Mouse (Mus musculus): ENCODE results near the gene Gm45234. TPM values are rescaled to one million over a fixed set of nuclear protein-coding genes. Genes with fewer than 3 reads are reported as not detected.
A peak's percentile ranks its signal among the peaks of the same experiment; 100 is the strongest.

The Gm45234 gene
- total RNA-seq, 1 experiment from 2014 or later = not detected

- ATAC-seq (ENCODE audit: extremely low read depth, insufficient number of reproducible peaks, low FRiP score, poor library complexity, severe bottlenecking) = peak; percentile 55; the same call in 1 of the 2 replicates
Measured at GRCm38 (mm10) chr6:124694166-124694955, 61.5 kb downstream of the Gm45234 start.

DNA sequence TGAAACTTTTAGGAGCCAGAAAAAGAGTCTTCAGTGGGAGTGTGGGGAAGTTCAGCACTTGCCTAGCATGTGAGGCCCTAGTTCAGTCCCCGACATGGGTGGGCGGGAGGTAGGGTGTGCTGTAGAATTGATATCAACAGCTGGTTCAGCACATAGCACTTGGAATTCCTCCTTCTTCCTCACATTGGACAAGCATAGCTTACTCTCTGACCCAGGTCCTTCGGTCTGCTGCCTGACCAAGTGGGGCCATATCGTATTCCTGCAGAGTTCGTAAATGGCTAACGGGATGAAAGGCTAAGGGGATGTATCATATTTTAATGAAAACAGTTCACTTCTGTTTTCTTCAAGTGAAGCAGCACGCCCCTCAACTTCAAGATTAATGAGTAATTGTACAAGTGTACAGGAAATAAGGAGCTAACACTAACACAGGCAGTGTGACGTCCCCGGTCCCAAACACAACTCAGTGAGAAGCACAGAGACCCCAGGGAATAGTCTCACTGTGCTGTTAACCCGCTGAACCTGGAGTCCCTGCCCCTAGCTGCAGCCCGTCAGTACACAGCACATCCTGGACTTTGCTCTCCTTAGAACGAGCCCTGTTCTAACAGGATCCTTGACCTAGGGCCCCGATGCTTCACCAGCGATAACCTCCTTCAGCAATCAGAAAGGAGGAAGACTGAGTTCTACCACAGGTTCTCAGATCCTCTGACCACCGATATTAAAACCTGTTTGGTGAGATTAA lies 62.4 kb downstream of the Gm45234 start:
- no peak for ATAC-seq (ENCODE audit: extremely low read depth, insufficient number of reproducible peaks, low FRiP score, poor library complexity, severe bottlenecking)

- no peak for ATAC-seq (ENCODE audit: extremely low read depth, insufficient number of reproducible peaks, low FRiP score, poor library complexity, severe bottlenecking)
Measured at GRCm38 (mm10) chr6:124690517-124690916, 65.3 kb downstream of the Gm45234 start.

Other genes with a start within 250 kb of the Gm45234 start
- gene C1ra, start 243.6 kb downstream of the Gm45234 start, total RNA-seq (2017) = 0.49 and 0.58 TPM in 2 replicates
- not detected in 2 replicates for gene C1s1, start 213.7 kb downstream of the Gm45234 start, total RNA-seq (2017)
- gene C1rb, start 185.7 kb downstream of the Gm45234 start, total RNA-seq (2017) = not detected in 2 replicates
- not detected in 2 replicates for gene C1s2, start 119.9 kb downstream of the Gm45234 start, total RNA-seq (2017)
- gene Lpcat3, start 93.0 kb downstream of the Gm45234 start, total RNA-seq (2017) = 21.4 and 26.5 TPM in 2 replicates
- 89.3 and 107 TPM in 2 replicates for gene Emg1, start 43.8 kb downstream of the Gm45234 start, total RNA-seq (2017)
- gene Phb2, start 43.7 kb downstream of the Gm45234 start, total RNA-seq (2017) = 110 and 117 TPM in 2 replicates
- gene Ptpn6, start 17.3 kb downstream of the Gm45234 start, total RNA-seq (2017) = 1,943 and 2,202 TPM in 2 replicates
- gene Grcc10, start 14.6 kb downstream of the Gm45234 start, total RNA-seq (2017) = 161 and 171 TPM in 2 replicates
- gene Atn1, start 503 bp upstream of the Gm45234 start, total RNA-seq (2017) = 6.5 and 11.6 TPM in 2 replicates
- gene Eno2, start 13.7 kb upstream of the Gm45234 start, total RNA-seq (2017) = not detected in 2 replicates
- 6.8 and 7.9 TPM in 2 replicates for gene Lrrc23, start 23.7 kb upstream of the Gm45234 start, total RNA-seq (2017)
- 10.5 and 10.9 TPM in 2 replicates for gene Spsb2, start 52.6 kb upstream of the Gm45234 start, total RNA-seq (2017)
- 43.0 and 64.8 TPM in 2 replicates for gene Tpi1, start 58.3 kb upstream of the Gm45234 start, total RNA-seq (2017)
- gene Usp5, start 73.5 kb upstream of the Gm45234 start, total RNA-seq (2017) = 35.1 and 50.1 TPM in 2 replicates
- gene Cdca3, start 73.5 kb upstream of the Gm45234 start, total RNA-seq (2017) = 1.4 and 3.0 TPM in 2 replicates
- 0.70 TPM in 1 of 2 replicates, not detected in the other for gene Gnb3, start 84.3 kb upstream of the Gm45234 start, total RNA-seq (2017)
- gene P3h3, start 101.7 kb upstream of the Gm45234 start, total RNA-seq (2017) = not detected in 2 replicates
- not detected in 2 replicates for gene Gpr162, start 108.0 kb upstream of the Gm45234 start, total RNA-seq (2017)
- 6.8 and 7.1 TPM in 2 replicates for gene Cd4, start 132.2 kb upstream of the Gm45234 start, total RNA-seq (2017)
- gene Lag3, start 155.7 kb upstream of the Gm45234 start, total RNA-seq (2017) = 0.25 and 0.70 TPM in 2 replicates
- 94.0 and 109 TPM in 2 replicates for gene Ptms, start 164.1 kb upstream of the Gm45234 start, total RNA-seq (2017)
- 56.3 and 57.7 TPM in 2 replicates for gene Mlf2, start 175.4 kb upstream of the Gm45234 start, total RNA-seq (2017)
- gene Cops7a, start 209.5 kb upstream of the Gm45234 start, total RNA-seq (2017) = 19.1 and 23.7 TPM in 2 replicates
- not detected in 2 replicates for gene Pianp, start 240.7 kb upstream of the Gm45234 start, total RNA-seq (2017)